Mouse (Mus musculus) forebrain, embryonic 14.5 days (tissue): Measurements from ENCODE around the gene Ccdc51. TPM values are rescaled to one million over a fixed set of nuclear protein-coding genes. Genes with fewer than 3 reads are reported as not detected.
A peak's percentile ranks its signal among the peaks of the same experiment; 100 is the strongest.

Experiments used
- ATAC-seq: fragments of 200-750 bp; cut with Nextera tagmentation; 2 replicates; pipeline ENCODE4 v1.8.0; 2017; ENCODE audit warnings: mild to moderate bottlenecking, moderate library complexity
- DNase-seq: peaks from one replicate; pipeline ENCODE4 v3.0.0-alpha.2; 2015; ENCODE audit warnings: low spot score
- H3K27ac ChIP-seq: fragments of 300-500 bp; sonication (generic); 2 replicates; pipeline ENCODE4 v1.5.1; 2014; ENCODE audit warnings: low read depth, mild to moderate bottlenecking, control low read depth, low read length, moderate library complexity
- H3K27me3 ChIP-seq: fragments of 300-500 bp; sonication (generic); replicated peaks from 2 replicates; pipeline ENCODE4 v1.6.1; 2014; ENCODE audit warnings: low read length, control low read depth, mixed read lengths; ENCODE audit not compliant: control insufficient read depth, insufficient read depth
- H3K36me3 ChIP-seq: fragments of 300-500 bp; sonication (generic); 2 replicates; pipeline ENCODE4 v1.6.1; 2014; ENCODE audit warnings: low read length, control low read depth; ENCODE audit not compliant: control insufficient read depth, insufficient read depth
- H3K4me1 ChIP-seq: fragments of 300-500 bp; sonication (generic); 2 replicates; pipeline ENCODE4 v1.6.1; 2014; ENCODE audit warnings: antibody characterized with exemption, low read length, control low read depth; ENCODE audit not compliant: control insufficient read depth, insufficient read depth
- H3K4me2 ChIP-seq: fragments of 300-500 bp; sonication (generic); 2 replicates; pipeline ENCODE4 v1.6.1; 2014; ENCODE audit warnings: mild to moderate bottlenecking, control low read depth, low read length
- H3K4me3 ChIP-seq: fragments of 300-500 bp; sonication (generic); 2 replicates; pipeline ENCODE4 v1.5.1; 2014; ENCODE audit warnings: low read depth, low read length, control low read depth
- H3K9ac ChIP-seq: fragments of 300-500 bp; sonication (generic); 2 replicates; pipeline ENCODE4 v1.6.1; 2014; ENCODE audit warnings: mild to moderate bottlenecking, low read length, control low read depth, moderate library complexity
- H3K9me3 ChIP-seq: fragments of 300-500 bp; sonication (generic); replicated peaks from 2 replicates; pipeline ENCODE4 v1.6.1; 2016; ENCODE audit warnings: low read length, control low read depth, mixed read lengths; ENCODE audit not compliant: control insufficient read depth
- WGBS: fragments of 180-500 bp; shearing (Covaris S2); extraction: QIAGEN DNeasy Blood & Tissue Kit; methylation state at CpG from one replicate; pipeline ENCODE4 v1.1.7; 2014; 5-methylcytosine and 5-hydroxymethylcytosine counted together
- polyA plus RNA-seq: library from polyadenylated mRNA; unstranded; fragments of >200 nt; fragmentation: Nextera tagmentation; extraction: Ambion mirVana; gene quantifications from 2 replicates; pipeline ENCODE4 v1.2.1, GENCODE M21; 2014

The Ccdc51 gene
- polyA plus RNA-seq, 1 experiment from 2014 or later: 21.2 TPM

- Histone ChIP-seq H3K4me2 (no peak overlapping the region), H3K36me3 (peaks cover 90% of the 10 kb centered on the region), H3K4me3 (no peak overlapping the region), H3K4me1 (no peaks in the 10 kb centered on the region), H3K27ac (no peak overlapping the region), H3K9ac (no peak overlapping the region), H3K9me3 (no peaks in the 10 kb centered on the region), H3K27me3 (no peaks in the 10 kb centered on the region)
- WGBS: 94% methylated on average over 10 of the region's 10 CpGs
- DNase-seq (no peak), ATAC-seq (no peak)
Observed at GRCm38 (mm10) chr9:109116205-109116604, 33.9 kb downstream of the Ccdc51 start.

- Histone ChIP-seq H3K27me3 (no peaks in the 10 kb centered on the region), H3K36me3 (peaks cover 71% of the 10 kb centered on the region), H3K9me3 (no peaks in the 10 kb centered on the region), H3K4me1 (no peaks in the 10 kb centered on the region), H3K27ac (no peak overlapping the region), H3K9ac (no peak overlapping the region), H3K4me2 (no peak overlapping the region), H3K4me3 (no peak overlapping the region)
- DNase-seq: no peak
- WGBS: 92% methylated on average over 4 of the region's 4 CpGs
- ATAC-seq: no peak
Observed at GRCm38 (mm10) chr9:109118106-109118505, 35.8 kb downstream of the Ccdc51 start.

GRCm38 (mm10) chr9:109119571-109119970 is 37.3 kb downstream of the Ccdc51 start:
- ATAC-seq: no peak
- no peak overlapping the region for H3K9ac ChIP-seq
- H3K27me3 ChIP-seq: no peaks in the 10 kb centered on the region
- H3K36me3 ChIP-seq: peaks cover 57% of the 10 kb centered on the region
- H3K4me1 ChIP-seq: no peaks in the 10 kb centered on the region
- no peaks in the 10 kb centered on the region for H3K9me3 ChIP-seq
- H3K4me2 ChIP-seq: no peak overlapping the region
- no peak overlapping the region for H3K4me3 ChIP-seq
- DNase-seq: no peak
- H3K27ac ChIP-seq: no peak overlapping the region
- 94% methylated on average over 9 of the region's 9 CpGs for WGBS

- Histone ChIP-seq H3K4me2 (no peak overlapping the region), H3K9me3 (no peaks in the 10 kb centered on the region), H3K4me1 (no peaks in the 10 kb centered on the region), H3K27me3 (no peaks in the 10 kb centered on the region), H3K36me3 (peaks cover 43% of the 10 kb centered on the region), H3K9ac (no peak overlapping the region), H3K27ac (no peak overlapping the region), H3K4me3 (no peak overlapping the region)
- no peak for DNase-seq
- 91% methylated on average over 6 of the region's 6 CpGs for WGBS
- ATAC-seq: no peak
Observed at GRCm38 (mm10) chr9:109120956-109121355, 38.7 kb downstream of the Ccdc51 start.

GRCm38 (mm10) chr9:109122553-109123085 is 40.3 kb downstream of the Ccdc51 start:
- H3K4me3 ChIP-seq: no peak overlapping the region
- H3K27me3 ChIP-seq: no peaks in the 10 kb centered on the region
- no peak overlapping the region for H3K9ac ChIP-seq
- H3K4me1 ChIP-seq: no peaks in the 10 kb centered on the region
- H3K9me3 ChIP-seq: no peaks in the 10 kb centered on the region
- H3K36me3 ChIP-seq: peaks cover 26% of the 10 kb centered on the region
- DNase-seq: peak; percentile 72
- no peak overlapping the region for H3K4me2 ChIP-seq
- ATAC-seq: peak; percentile 21; the same call in 1 of the 2 replicates
- H3K27ac ChIP-seq: no peak overlapping the region
- WGBS: 44% methylated on average over 2 of the region's 2 CpGs

GRCm38 (mm10) chr9:109123266-109123665 is 41.0 kb downstream of the Ccdc51 start:
- ATAC-seq (no peak), DNase-seq (peak; percentile 20)
- Histone ChIP-seq H3K36me3 (peaks cover 20% of the 10 kb centered on the region), H3K27ac (no peak overlapping the region), H3K4me1 (no peaks in the 10 kb centered on the region), H3K9me3 (no peaks in the 10 kb centered on the region), H3K9ac (no peak overlapping the region), H3K4me2 (no peak overlapping the region), H3K4me3 (no peak overlapping the region), H3K27me3 (no peaks in the 10 kb centered on the region)
- WGBS: 59% methylated on average over 6 of the region's 6 CpGs

- DNase-seq: no peak
- 95% methylated on average over 3 of the region's 3 CpGs for WGBS
- Histone ChIP-seq H3K27me3 (no peaks in the 10 kb centered on the region), H3K9me3 (no peaks in the 10 kb centered on the region), H3K36me3 (peaks cover 11% of the 10 kb centered on the region), H3K4me2 (no peak overlapping the region), H3K4me1 (no peaks in the 10 kb centered on the region), H3K4me3 (no peak overlapping the region), H3K9ac (no peak overlapping the region), H3K27ac (no peak overlapping the region)
- no peak for ATAC-seq
Observed at GRCm38 (mm10) chr9:109124164-109124563, 41.9 kb downstream of the Ccdc51 start.

GRCm38 (mm10) chr9:109125043-109125442 is 42.8 kb downstream of the Ccdc51 start:
- Histone ChIP-seq H3K36me3 (peaks cover 2% of the 10 kb centered on the region; the same call in 1 of the 2 replicates), H3K4me2 (no peak overlapping the region), H3K9me3 (no peaks in the 10 kb centered on the region), H3K9ac (no peak overlapping the region), H3K4me3 (no peak overlapping the region), H3K27me3 (no peaks in the 10 kb centered on the region), H3K4me1 (no peaks in the 10 kb centered on the region), H3K27ac (no peak overlapping the region)
- DNase-seq (no peak), ATAC-seq (no peak)
- WGBS: 83% methylated on average over 2 of the region's 2 CpGs

- H3K27me3 ChIP-seq: no peaks in the 10 kb centered on the region
- DNase-seq (no peak), ATAC-seq (no peak)
- no peaks in the 10 kb centered on the region for H3K9me3 ChIP-seq
- 79% methylated on average over 3 of the region's 3 CpGs for WGBS
- no peak overlapping the region for H3K27ac ChIP-seq
- H3K9ac ChIP-seq: no peak overlapping the region
- no peaks in the 10 kb centered on the region for H3K4me1 ChIP-seq
- no peak overlapping the region for H3K4me2 ChIP-seq
- H3K4me3 ChIP-seq: no peak overlapping the region
- 0 out of 2 replicates have a peak, but pooled peaks cover 2% of the 10 kb centered on the region for H3K36me3 ChIP-seq
Observed at GRCm38 (mm10) chr9:109125481-109125880, 43.2 kb downstream of the Ccdc51 start.
